Mouse (Mus musculus) E14TG2a.4 (cell line): Measurements from ENCODE around the gene Psmd2.

Source experiments
- CTCF ChIP-seq: conservative IDR thresholded peaks from 2 replicates; pipeline ENCODE4 v1.5.1; 2014; ENCODE audit warnings: low read length
- NANOG ChIP-seq: IDR thresholded peaks from 2 replicates; pipeline ENCODE4 v1.6.1; 2014; ENCODE audit warnings: borderline replicate concordance, low read length, mixed read lengths
- POU5F1 ChIP-seq: IDR thresholded peaks from 2 replicates; pipeline ENCODE4 v1.6.1; 2014; ENCODE audit warnings: low read length, borderline replicate concordance

GRCm38 (mm10) chr16:20670291-20670690, 18.8 kb downstream of the Psmd2 start:
- TF ChIP-seq CTCF (no peak), NANOG (no peak), POU5F1 (no peak)
